Mouse (Mus musculus) heart, postnatal 0 days (tissue): ENCODE data around the gene Ucp3.

Experiments
- CTCF ChIP-seq: IDR thresholded peaks from 2 replicates; pipeline ENCODE4 v1.5.1; 2016; ENCODE audit warnings: antibody characterized with exemption, control low read depth, low read depth
- EP300 ChIP-seq: IDR thresholded peaks from 2 replicates; pipeline ENCODE4 v1.6.1; 2016; ENCODE audit warnings: antibody characterized with exemption, low read depth

DNA sequence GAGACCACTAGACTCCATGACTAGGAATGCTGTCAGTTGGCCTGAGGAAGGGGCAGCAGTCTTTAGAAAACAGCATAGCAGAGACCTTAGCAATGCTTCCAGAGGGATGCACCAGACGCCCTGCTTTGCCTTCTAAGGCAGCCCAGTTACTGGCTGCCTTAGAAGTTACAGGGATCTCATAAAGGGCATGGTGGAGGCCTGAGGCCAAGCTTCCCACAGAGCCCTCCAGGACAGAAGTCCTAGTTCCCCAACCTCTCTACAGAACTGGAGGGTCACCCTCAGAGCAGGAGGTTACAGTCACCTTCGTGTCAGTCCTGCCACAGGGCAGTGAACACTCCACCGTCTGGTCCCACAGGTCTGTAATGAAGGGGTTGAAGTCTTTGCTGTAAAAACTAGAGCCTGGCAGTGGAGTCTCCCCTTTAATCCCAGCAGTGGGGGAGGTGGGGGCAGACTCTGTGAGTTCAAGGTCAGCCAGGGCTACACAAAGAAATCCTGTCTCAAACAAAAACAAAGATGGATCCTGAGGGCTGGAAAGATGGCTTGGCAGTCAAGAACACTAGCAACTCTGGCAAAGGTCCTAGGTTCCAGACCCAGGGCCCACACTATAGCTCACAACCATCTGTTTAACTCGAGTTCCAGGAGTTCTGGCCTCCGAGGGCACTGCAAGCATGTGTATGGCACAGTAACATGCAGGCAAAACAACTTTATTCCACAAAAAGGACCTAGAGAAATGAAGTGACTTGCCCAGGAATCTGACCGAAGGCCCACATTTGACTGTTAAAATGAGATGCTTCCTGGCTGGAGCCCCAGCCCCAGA is 28.4 kb downstream of the Ucp3 start:
- TF ChIP-seq EP300 (no peak), CTCF (no peak)
